Mouse (Mus musculus) intestine, embryonic 14.5 days (tissue): Measurements from ENCODE around the gene Nin. TPM values are rescaled to one million over a fixed set of nuclear protein-coding genes. Genes with fewer than 3 reads are reported as not detected.

Experiments used
- ATAC-seq: fragments of 200-750 bp; cut with Nextera tagmentation; replicated peaks from 2 replicates; pipeline ENCODE4 v1.8.0; 2017; ENCODE audit warnings: low read depth, moderate number of reproducible peaks, moderate TSS enrichment, moderate library complexity; ENCODE audit not compliant: low FRiP score, low TSS enrichment
- DNase-seq: peaks from one replicate; pipeline ENCODE4 v3.0.0-alpha.2; 2018; ENCODE audit warnings: low spot score
- H3K27ac ChIP-seq: fragments of 300-500 bp; sonication (generic); 2 replicates; pipeline ENCODE4 v1.5.1; 2014; ENCODE audit warnings: low read depth, mild to moderate bottlenecking, control low read depth
- H3K27me3 ChIP-seq: fragments of 300-500 bp; sonication (generic); replicated peaks from 2 replicates; pipeline ENCODE4 v1.6.1; 2014; ENCODE audit warnings: low read length, control low read depth; ENCODE audit not compliant: control insufficient read depth, insufficient read depth
- H3K36me3 ChIP-seq: fragments of 300-500 bp; sonication (generic); 2 replicates; pipeline ENCODE4 v1.6.1; 2014; ENCODE audit warnings: low read length, control low read depth; ENCODE audit not compliant: control insufficient read depth, insufficient read depth
- H3K4me1 ChIP-seq: fragments of 300-500 bp; sonication (generic); replicated peaks from 2 replicates; pipeline ENCODE4 v1.6.1; 2014; ENCODE audit warnings: low read length, control low read depth, mixed read lengths; ENCODE audit not compliant: control insufficient read depth, insufficient read depth
- H3K4me2 ChIP-seq: fragments of 300-500 bp; sonication (generic); 2 replicates; pipeline ENCODE4 v1.6.1; 2014; ENCODE audit warnings: low read length
- H3K4me3 ChIP-seq: fragments of 300-500 bp; sonication (generic); 2 replicates; pipeline ENCODE4 v1.5.1; 2014; ENCODE audit warnings: low read depth, low read length, control low read depth, mixed read lengths
- H3K9ac ChIP-seq: fragments of 300-500 bp; sonication (generic); 2 replicates; pipeline ENCODE4 v1.6.1; 2014; ENCODE audit warnings: mild to moderate bottlenecking, low read length
- H3K9me3 ChIP-seq: fragments of 300-500 bp; sonication (generic); 2 replicates; pipeline ENCODE4 v1.6.1; 2016; ENCODE audit warnings: low read length, control low read depth; ENCODE audit not compliant: control insufficient read depth
- WGBS: fragments of 180-500 bp; shearing (Covaris S2); extraction: QIAGEN DNeasy Blood & Tissue Kit; methylation state at CpG from one replicate; pipeline ENCODE4 v1.1.7; 2014; 5-methylcytosine and 5-hydroxymethylcytosine counted together
- polyA plus RNA-seq: library from polyadenylated mRNA; unstranded; fragments of >200 nt; fragmentation: Nextera tagmentation; extraction: Ambion mirVana; gene quantifications from 2 replicates; pipeline ENCODE4 v1.2.1, GENCODE M21; 2014

Nin gene
- polyA plus RNA-seq, 1 experiment from 2014 or later, result 18.5 TPM

DNA sequence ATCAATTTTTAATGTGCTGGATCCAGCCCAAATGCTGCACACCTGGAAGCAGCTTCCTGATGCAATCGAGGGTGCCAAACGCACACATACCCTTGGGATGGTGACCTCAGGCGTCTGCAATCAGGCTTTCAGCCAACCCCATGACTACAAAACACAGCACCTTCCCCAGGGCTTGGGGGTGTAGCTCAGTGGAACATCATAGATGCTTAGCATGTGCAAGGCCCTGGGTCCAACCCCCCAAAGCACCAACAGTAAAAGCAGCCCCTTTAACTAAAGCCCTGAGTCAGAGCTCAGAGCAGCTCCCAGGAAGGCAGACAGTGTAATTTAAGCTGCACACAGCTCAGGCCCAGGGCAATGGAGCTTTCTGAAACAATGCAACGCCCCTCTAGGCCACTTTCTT is 9.3 kb downstream of the Nin start:
- H3K9me3 ChIP-seq, result no peaks in the 10 kb centered on the region
- H3K27ac ChIP-seq, result no peak overlapping the region
- H3K4me3 ChIP-seq, result no peak overlapping the region
- no peak overlapping the region for H3K4me2 ChIP-seq
- ATAC-seq (no peak), DNase-seq (no peak)
- no peak overlapping the region for H3K9ac ChIP-seq
- 68% methylated on average over 4 of the region's 4 CpGs for WGBS
- no peaks in the 10 kb centered on the region; the same call in 1 of the 2 replicates for H3K36me3 ChIP-seq
- no peaks in the 10 kb centered on the region for H3K27me3 ChIP-seq
- peaks cover 20% of the 10 kb centered on the region for H3K4me1 ChIP-seq

- Histone ChIP-seq H3K36me3 (no peaks in the 10 kb centered on the region; the same call in 1 of the 2 replicates), H3K27ac (no peak overlapping the region), H3K27me3 (no peaks in the 10 kb centered on the region), H3K4me1 (peaks cover 20% of the 10 kb centered on the region), H3K4me3 (no peak overlapping the region), H3K9me3 (no peaks in the 10 kb centered on the region), H3K9ac (no peak overlapping the region), H3K4me2 (no peak overlapping the region)
- no peak for DNase-seq
- no peak for ATAC-seq
- WGBS, result 78% methylated on average over 4 of the region's 4 CpGs
Measured at GRCm38 (mm10) chr12:70103257-70103656, 10.3 kb downstream of the Nin start.

- DNase-seq, result no peak
- H3K4me3 ChIP-seq, result no peak overlapping the region
- H3K36me3 ChIP-seq, result peaks cover 3% of the 10 kb centered on the region; the same call in 1 of the 2 replicates
- no peaks in the 10 kb centered on the region for H3K27me3 ChIP-seq
- H3K27ac ChIP-seq, result no peak overlapping the region
- no peak overlapping the region for H3K4me2 ChIP-seq
- ATAC-seq, result no peak
- H3K9me3 ChIP-seq, result no peaks in the 10 kb centered on the region
- 87% methylated on average over 9 of the region's 9 CpGs for WGBS
- H3K9ac ChIP-seq, result no peak overlapping the region
- H3K4me1 ChIP-seq, result peaks cover 20% of the 10 kb centered on the region
Measured at GRCm38 (mm10) chr12:70102426-70102825, 11.1 kb downstream of the Nin start.

- Histone ChIP-seq H3K27ac (no peak overlapping the region), H3K4me3 (no peak overlapping the region), H3K4me2 (no peak overlapping the region), H3K27me3 (no peaks in the 10 kb centered on the region), H3K36me3 (peaks cover 3% of the 10 kb centered on the region; the same call in 1 of the 2 replicates), H3K9me3 (no peaks in the 10 kb centered on the region), H3K9ac (no peak overlapping the region), H3K4me1 (peaks cover 16% of the 10 kb centered on the region)
- ATAC-seq, result no peak
- no peak for DNase-seq
- 81% methylated on average over 5 of the region's 5 CpGs for WGBS
Measured at GRCm38 (mm10) chr12:70101823-70102222, 11.7 kb downstream of the Nin start.

DNA sequence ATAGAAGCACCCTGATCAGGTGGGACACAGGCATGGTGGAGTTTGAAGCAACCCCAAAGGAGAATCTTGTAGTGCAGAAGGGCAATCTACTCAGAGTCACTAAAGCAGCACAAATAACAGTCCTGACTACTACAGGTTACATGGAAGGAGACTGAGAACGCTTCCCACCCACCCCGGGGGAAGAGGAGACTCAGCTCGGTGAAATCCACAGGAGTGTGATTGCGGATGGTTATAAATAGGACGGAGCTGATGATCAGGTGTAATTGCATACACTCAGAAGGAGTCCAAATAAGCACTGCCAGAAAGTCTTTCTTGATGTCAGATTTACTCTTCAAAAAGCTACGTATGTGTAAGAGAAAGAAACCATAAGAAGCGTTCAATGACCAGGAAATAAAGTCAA is 15.6 kb downstream of the Nin start:
- Histone ChIP-seq H3K36me3 (peaks cover 3% of the 10 kb centered on the region; the same call in 1 of the 2 replicates), H3K4me2 (no peak overlapping the region), H3K27ac (no peak overlapping the region), H3K9ac (no peak overlapping the region), H3K9me3 (no peaks in the 10 kb centered on the region), H3K27me3 (no peaks in the 10 kb centered on the region), H3K4me1 (no peaks in the 10 kb centered on the region), H3K4me3 (no peak overlapping the region)
- ATAC-seq (no peak), DNase-seq (no peak)
- WGBS, result 83% methylated on average over 7 of the region's 7 CpGs

- ATAC-seq (no peak), DNase-seq (no peak)
- Histone ChIP-seq H3K4me1 (no peaks in the 10 kb centered on the region), H3K27me3 (no peaks in the 10 kb centered on the region), H3K9ac (no peak overlapping the region), H3K27ac (no peak overlapping the region), H3K36me3 (peaks cover 3% of the 10 kb centered on the region; the same call in 1 of the 2 replicates), H3K4me3 (no peak overlapping the region), H3K4me2 (no peak overlapping the region), H3K9me3 (no peaks in the 10 kb centered on the region)
- WGBS, result 89% methylated on average over 3 of the region's 3 CpGs
Measured at GRCm38 (mm10) chr12:70097316-70097715, 16.2 kb downstream of the Nin start.

GRCm38 (mm10) chr12:70093266-70093893 is 20.1 kb downstream of the Nin start:
- Histone ChIP-seq H3K36me3 (peaks cover 7% of the 10 kb centered on the region; the same call in 1 of the 2 replicates), H3K9me3 (no peaks in the 10 kb centered on the region), H3K27me3 (no peaks in the 10 kb centered on the region), H3K4me1 (no peaks in the 10 kb centered on the region), H3K9ac (no peak overlapping the region), H3K4me2 (no peak overlapping the region), H3K4me3 (no peak overlapping the region), H3K27ac (no peak overlapping the region)
- DNase-seq, result no peak
- no peak for ATAC-seq
- WGBS, result 76% methylated on average over 6 of the region's 6 CpGs

- WGBS, result 85% methylated on average over 4 of the region's 4 CpGs
Measured at GRCm38 (mm10) chr12:70088297-70088696, 25.2 kb downstream of the Nin start.

GRCm38 (mm10) chr12:70085351-70085750 is 28.2 kb downstream of the Nin start:
- no peak for ATAC-seq
- 83% methylated on average over 3 of the region's 3 CpGs for whole genome bisulfite sequencing

More at GRCm38 (mm10) chr12:70088297-70088696, 25.2 kb downstream of the Nin start:
- 0 out of 2 replicates have a peak, but pooled peaks cover 5% of the 10 kb centered on the region for H3K9me3 ChIP-seq
- H3K27ac ChIP-seq, result no peak overlapping the region
- H3K4me1 ChIP-seq, result no peaks in the 10 kb centered on the region
- no peak overlapping the region for H3K4me2 ChIP-seq
- DNase-seq (no peak), ATAC-seq (no peak)
- H3K4me3 ChIP-seq, result no peak overlapping the region
- peaks cover 6% of the 10 kb centered on the region; the same call in 1 of the 2 replicates for H3K36me3 ChIP-seq
- H3K9ac ChIP-seq, result no peak overlapping the region
- H3K27me3 ChIP-seq, result no peaks in the 10 kb centered on the region

More at GRCm38 (mm10) chr12:70085351-70085750, 28.2 kb downstream of the Nin start:
- H3K27me3 ChIP-seq, result no peaks in the 10 kb centered on the region
- H3K36me3 ChIP-seq, result peaks cover 6% of the 10 kb centered on the region; the same call in 1 of the 2 replicates
- H3K9me3 ChIP-seq, result 0 out of 2 replicates have a peak, but pooled peaks cover 5% of the 10 kb centered on the region
- H3K4me3 ChIP-seq, result no peak overlapping the region
- H3K4me1 ChIP-seq, result no peaks in the 10 kb centered on the region
- no peak overlapping the region for H3K4me2 ChIP-seq
- no peak overlapping the region for H3K27ac ChIP-seq
- H3K9ac ChIP-seq, result no peak overlapping the region
- no peak for DNase-seq
